Mouse (Mus musculus): Measurements from ENCODE around the gene Pcnx3. TPM values are rescaled to one million over a fixed set of nuclear protein-coding genes. Genes with fewer than 3 reads are reported as not detected.

Gene Pcnx3
- polyA plus RNA-seq, 1 experiment from 2014 or later = 29.1 TPM

GRCm38 (mm10) chr19:5716955-5717354 lies 28.2 kb upstream of the Pcnx3 start:
- H3K9me3 ChIP-seq (ENCODE audit: control insufficient read depth, low read length) = no peaks in the 10 kb centered on the region
- peaks cover 21% of the 10 kb centered on the region for H3K36me3 ChIP-seq (ENCODE audit: control insufficient read depth, insufficient read depth, low read length)
- H3K4me2 ChIP-seq (ENCODE audit: low read depth, severe bottlenecking) = no peak overlapping the region
- H3K4me1 ChIP-seq (ENCODE audit: control insufficient read depth, insufficient read depth, low read length) = peaks cover 14% of the 10 kb centered on the region
- 53% methylated on average over 10 of the region's 10 CpGs for WGBS
- H3K27me3 ChIP-seq (ENCODE audit: control insufficient read depth, insufficient read depth, low read length) = no peaks in the 10 kb centered on the region
- no peak overlapping the region for H3K9ac ChIP-seq (ENCODE audit: low read length)
- no peak overlapping the region for H3K4me3 ChIP-seq (ENCODE audit: low read depth, low read length)
- ATAC-seq (ENCODE audit: insufficient number of reproducible peaks, low FRiP score, low TSS enrichment, low read depth) (no peak), DNase-seq (ENCODE audit: low spot score) (no peak)
- no peak overlapping the region for H3K27ac ChIP-seq (replicated peaks; ENCODE audit: low read depth, low read length)

GRCm38 (mm10) chr19:5715793-5716688 lies 27.3 kb upstream of the Pcnx3 start:
- Histone ChIP-seq H3K27ac (replicated peaks; ENCODE audit: low read depth, low read length) (no peak overlapping the region), H3K9me3 (ENCODE audit: control insufficient read depth, low read length) (no peaks in the 10 kb centered on the region), H3K9ac (ENCODE audit: low read length) (0 out of 2 replicates have a peak overlapping the region, but pooled peaks have one; percentile 17), H3K27me3 (ENCODE audit: control insufficient read depth, insufficient read depth, low read length) (no peaks in the 10 kb centered on the region), H3K4me2 (ENCODE audit: low read depth, severe bottlenecking) (peak overlapping the region; percentile 29), H3K4me3 (ENCODE audit: low read depth, low read length) (no peak overlapping the region), H3K4me1 (ENCODE audit: control insufficient read depth, insufficient read depth, low read length) (peaks cover 14% of the 10 kb centered on the region), H3K36me3 (ENCODE audit: control insufficient read depth, insufficient read depth, low read length) (peaks cover 14% of the 10 kb centered on the region)
- ATAC-seq (ENCODE audit: insufficient number of reproducible peaks, low FRiP score, low TSS enrichment, low read depth) (peak; percentile 33; the same call in 1 of the 2 replicates), DNase-seq (ENCODE audit: low spot score) (peak; percentile 69)
- WGBS = 18% methylated on average over 43 of the region's 43 CpGs

DNA sequence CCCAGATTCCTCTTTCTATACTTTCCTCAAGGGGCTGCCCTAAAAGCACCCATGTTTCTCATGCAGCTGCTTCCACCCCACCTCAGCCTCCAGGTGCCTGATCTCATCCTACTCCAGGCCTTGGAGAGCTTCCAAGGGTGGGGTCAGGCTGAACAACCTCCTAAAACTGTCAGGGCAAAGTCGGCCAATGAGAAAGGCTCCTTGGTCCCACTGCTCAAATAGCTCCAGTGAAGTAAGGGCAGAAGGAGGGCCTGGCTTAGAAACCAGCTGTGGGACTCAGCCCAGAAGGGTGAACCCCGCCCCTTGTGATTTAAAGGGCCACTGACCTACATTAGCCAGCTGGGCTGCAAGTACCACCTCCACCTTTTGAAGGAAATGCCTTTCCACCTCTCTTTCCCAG lies 25.0 kb upstream of the Pcnx3 start:
- Histone ChIP-seq H3K9ac (ENCODE audit: low read length) (no peak overlapping the region), H3K4me1 (ENCODE audit: control insufficient read depth, insufficient read depth, low read length) (peaks cover 14% of the 10 kb centered on the region), H3K9me3 (ENCODE audit: control insufficient read depth, low read length) (no peaks in the 10 kb centered on the region), H3K36me3 (ENCODE audit: control insufficient read depth, insufficient read depth, low read length) (peaks cover 8% of the 10 kb centered on the region), H3K4me3 (ENCODE audit: low read depth, low read length) (no peak overlapping the region), H3K27me3 (ENCODE audit: control insufficient read depth, insufficient read depth, low read length) (no peaks in the 10 kb centered on the region), H3K27ac (replicated peaks; ENCODE audit: low read depth, low read length) (no peak overlapping the region; the same call in 1 of the 2 replicates), H3K4me2 (ENCODE audit: low read depth, severe bottlenecking) (peak overlapping the region; percentile 15; the same call in 1 of the 2 replicates)
- 8% methylated on average over 2 of the region's 2 CpGs for WGBS
- DNase-seq (ENCODE audit: low spot score) (peak; percentile 63), ATAC-seq (ENCODE audit: insufficient number of reproducible peaks, low FRiP score, low TSS enrichment, low read depth) (0 out of 2 replicates have a peak, but pooled peaks have one; percentile 48)

DNA sequence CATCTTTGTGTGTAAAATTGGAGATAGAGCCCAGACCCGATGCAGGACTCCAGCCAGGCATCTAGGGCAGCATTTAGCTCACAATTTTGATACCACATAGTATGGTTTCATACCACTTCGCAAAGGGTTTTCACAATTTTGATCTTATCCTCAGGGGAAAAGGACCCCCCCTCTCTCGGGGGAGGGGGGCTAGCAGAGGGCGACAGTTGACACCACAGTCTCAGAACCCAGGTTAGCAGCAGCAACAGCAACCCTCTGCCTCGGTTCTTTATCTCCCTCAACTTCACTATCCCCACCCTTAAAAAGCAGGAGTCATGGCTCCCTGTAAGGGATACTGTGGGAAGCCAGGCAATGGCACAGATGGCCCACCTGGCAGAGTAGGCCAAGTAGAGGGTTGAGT lies 24.5 kb upstream of the Pcnx3 start:
- Histone ChIP-seq H3K4me1 (ENCODE audit: control insufficient read depth, insufficient read depth, low read length) (peaks cover 14% of the 10 kb centered on the region), H3K9me3 (ENCODE audit: control insufficient read depth, low read length) (no peaks in the 10 kb centered on the region), H3K4me3 (ENCODE audit: low read depth, low read length) (no peak overlapping the region), H3K36me3 (ENCODE audit: control insufficient read depth, insufficient read depth, low read length) (peaks cover 8% of the 10 kb centered on the region), H3K27ac (replicated peaks; ENCODE audit: low read depth, low read length) (peak overlapping the region; percentile 36; the same call in 1 of the 2 replicates), H3K9ac (ENCODE audit: low read length) (no peak overlapping the region), H3K27me3 (ENCODE audit: control insufficient read depth, insufficient read depth, low read length) (no peaks in the 10 kb centered on the region), H3K4me2 (ENCODE audit: low read depth, severe bottlenecking) (no peak overlapping the region; the same call in 1 of the 2 replicates)
- DNase-seq (ENCODE audit: low spot score) (no peak), ATAC-seq (ENCODE audit: insufficient number of reproducible peaks, low FRiP score, low TSS enrichment, low read depth) (0 out of 2 replicates have a peak, but pooled peaks have one; percentile 28)
- WGBS = 77% methylated on average over 5 of the region's 5 CpGs

DNA sequence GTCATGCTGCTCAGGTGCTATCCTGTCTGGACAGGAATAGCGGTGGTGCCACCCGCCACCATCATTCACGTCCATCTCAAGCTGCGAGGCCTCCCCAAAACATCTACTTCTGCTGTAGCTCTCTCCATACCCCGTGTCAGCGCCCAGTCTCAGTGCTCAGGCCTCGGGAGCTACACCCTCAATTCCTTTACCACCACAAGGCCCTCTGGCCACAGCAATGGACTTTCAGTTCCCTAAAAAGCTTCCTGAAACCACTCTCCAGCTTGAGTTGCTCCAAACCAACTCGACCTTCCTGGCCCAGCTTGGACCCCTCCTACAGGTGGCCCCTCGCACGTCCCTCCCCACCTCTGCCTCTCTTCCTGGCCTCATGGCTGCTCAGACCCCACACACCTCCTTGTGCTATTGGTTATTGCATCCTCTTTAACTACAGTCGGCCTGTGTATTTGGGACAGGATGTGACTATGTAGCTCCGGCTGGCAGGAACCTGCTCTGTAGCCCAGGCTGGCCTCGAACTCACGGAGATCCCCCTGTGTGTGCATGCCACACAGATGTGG lies 23.3 kb upstream of the Pcnx3 start:
- Histone ChIP-seq H3K4me2 (ENCODE audit: low read depth, severe bottlenecking) (no peak overlapping the region), H3K9me3 (ENCODE audit: control insufficient read depth, low read length) (no peaks in the 10 kb centered on the region), H3K36me3 (ENCODE audit: control insufficient read depth, insufficient read depth, low read length) (peaks cover 10% of the 10 kb centered on the region), H3K4me3 (ENCODE audit: low read depth, low read length) (no peak overlapping the region), H3K4me1 (ENCODE audit: control insufficient read depth, insufficient read depth, low read length) (peaks cover 14% of the 10 kb centered on the region), H3K9ac (ENCODE audit: low read length) (no peak overlapping the region), H3K27ac (replicated peaks; ENCODE audit: low read depth, low read length) (no peak overlapping the region), H3K27me3 (ENCODE audit: control insufficient read depth, insufficient read depth, low read length) (no peaks in the 10 kb centered on the region)
- DNase-seq (ENCODE audit: low spot score) (no peak), ATAC-seq (ENCODE audit: insufficient number of reproducible peaks, low FRiP score, low TSS enrichment, low read depth) (no peak)
- whole genome bisulfite sequencing = 91% methylated on average over 14 of the region's 14 CpGs

DNA sequence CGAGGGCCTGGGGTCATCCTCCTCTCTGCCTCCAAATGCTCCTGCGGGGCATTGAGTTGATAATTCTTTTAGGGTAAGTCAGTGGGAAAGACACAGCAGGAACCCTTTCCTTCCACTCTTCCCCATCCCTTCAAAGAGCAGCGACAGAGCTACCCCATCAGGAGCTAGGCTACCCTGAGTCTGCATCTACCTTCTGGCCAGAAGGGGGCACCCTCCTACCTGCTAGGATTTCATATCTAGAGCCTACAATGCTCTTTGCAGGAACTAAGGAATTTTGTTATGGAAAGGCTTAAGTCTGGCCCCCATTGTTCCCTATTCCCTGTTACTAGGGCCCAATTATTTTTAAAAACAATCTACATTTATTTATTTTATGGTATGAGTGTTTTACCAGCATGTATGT lies 22.5 kb upstream of the Pcnx3 start:
- H3K27ac ChIP-seq (replicated peaks; ENCODE audit: low read depth, low read length) = no peak overlapping the region
- H3K36me3 ChIP-seq (ENCODE audit: control insufficient read depth, insufficient read depth, low read length) = peaks cover 10% of the 10 kb centered on the region
- H3K4me3 ChIP-seq (ENCODE audit: low read depth, low read length) = no peak overlapping the region
- WGBS = 18% methylated on average over 3 of the region's 3 CpGs
- peaks cover 11% of the 10 kb centered on the region for H3K4me1 ChIP-seq (ENCODE audit: control insufficient read depth, insufficient read depth, low read length)
- H3K4me2 ChIP-seq (ENCODE audit: low read depth, severe bottlenecking) = no peak overlapping the region
- H3K9ac ChIP-seq (ENCODE audit: low read length) = no peak overlapping the region
- ATAC-seq (ENCODE audit: insufficient number of reproducible peaks, low FRiP score, low TSS enrichment, low read depth) (no peak), DNase-seq (ENCODE audit: low spot score) (peak; percentile 70)
- no peaks in the 10 kb centered on the region for H3K9me3 ChIP-seq (ENCODE audit: control insufficient read depth, low read length)
- no peaks in the 10 kb centered on the region for H3K27me3 ChIP-seq (ENCODE audit: control insufficient read depth, insufficient read depth, low read length)

- no peak overlapping the region for H3K4me2 ChIP-seq (ENCODE audit: low read depth, severe bottlenecking)
- no peak overlapping the region for H3K9ac ChIP-seq (ENCODE audit: low read length)
- WGBS = 84% methylated on average over 8 of the region's 8 CpGs
- DNase-seq (ENCODE audit: low spot score) (no peak), ATAC-seq (ENCODE audit: insufficient number of reproducible peaks, low FRiP score, low TSS enrichment, low read depth) (no peak)
- no peak overlapping the region for H3K4me3 ChIP-seq (ENCODE audit: low read depth, low read length)
- H3K27ac ChIP-seq (replicated peaks; ENCODE audit: low read depth, low read length) = no peak overlapping the region
- no peaks in the 10 kb centered on the region for H3K27me3 ChIP-seq (ENCODE audit: control insufficient read depth, insufficient read depth, low read length)
- no peaks in the 10 kb centered on the region for H3K9me3 ChIP-seq (ENCODE audit: control insufficient read depth, low read length)
- H3K4me1 ChIP-seq (ENCODE audit: control insufficient read depth, insufficient read depth, low read length) = peaks cover 9% of the 10 kb centered on the region; the same call in 1 of the 2 replicates
- H3K36me3 ChIP-seq (ENCODE audit: control insufficient read depth, insufficient read depth, low read length) = peaks cover 10% of the 10 kb centered on the region
Observed at GRCm38 (mm10) chr19:5710581-5710980, 21.9 kb upstream of the Pcnx3 start.

GRCm38 (mm10) chr19:5710068-5710467 lies 21.4 kb upstream of the Pcnx3 start:
- Histone ChIP-seq H3K9ac (ENCODE audit: low read length) (no peak overlapping the region), H3K36me3 (ENCODE audit: control insufficient read depth, insufficient read depth, low read length) (peaks cover 10% of the 10 kb centered on the region), H3K27me3 (ENCODE audit: control insufficient read depth, insufficient read depth, low read length) (no peaks in the 10 kb centered on the region), H3K4me3 (ENCODE audit: low read depth, low read length) (no peak overlapping the region), H3K4me1 (ENCODE audit: control insufficient read depth, insufficient read depth, low read length) (peaks cover 9% of the 10 kb centered on the region; the same call in 1 of the 2 replicates), H3K4me2 (ENCODE audit: low read depth, severe bottlenecking) (no peak overlapping the region), H3K9me3 (ENCODE audit: control insufficient read depth, low read length) (no peaks in the 10 kb centered on the region), H3K27ac (replicated peaks; ENCODE audit: low read depth, low read length) (no peak overlapping the region)
- ATAC-seq (ENCODE audit: insufficient number of reproducible peaks, low FRiP score, low TSS enrichment, low read depth) (no peak), DNase-seq (ENCODE audit: low spot score) (no peak)
- WGBS = 97% methylated on average over 6 of the region's 6 CpGs
